Mouse (Mus musculus): ENCODE measurements at regions not wholly inside any gene's neighbourhood (a gene's known extent, or its start where the extent isn't known, plus 50 kb on each side); places are given as distances from the start of the nearest gene placed in this dataset.
A peak's percentile ranks its signal among the peaks of the same experiment; 100 is the strongest.

DNA sequence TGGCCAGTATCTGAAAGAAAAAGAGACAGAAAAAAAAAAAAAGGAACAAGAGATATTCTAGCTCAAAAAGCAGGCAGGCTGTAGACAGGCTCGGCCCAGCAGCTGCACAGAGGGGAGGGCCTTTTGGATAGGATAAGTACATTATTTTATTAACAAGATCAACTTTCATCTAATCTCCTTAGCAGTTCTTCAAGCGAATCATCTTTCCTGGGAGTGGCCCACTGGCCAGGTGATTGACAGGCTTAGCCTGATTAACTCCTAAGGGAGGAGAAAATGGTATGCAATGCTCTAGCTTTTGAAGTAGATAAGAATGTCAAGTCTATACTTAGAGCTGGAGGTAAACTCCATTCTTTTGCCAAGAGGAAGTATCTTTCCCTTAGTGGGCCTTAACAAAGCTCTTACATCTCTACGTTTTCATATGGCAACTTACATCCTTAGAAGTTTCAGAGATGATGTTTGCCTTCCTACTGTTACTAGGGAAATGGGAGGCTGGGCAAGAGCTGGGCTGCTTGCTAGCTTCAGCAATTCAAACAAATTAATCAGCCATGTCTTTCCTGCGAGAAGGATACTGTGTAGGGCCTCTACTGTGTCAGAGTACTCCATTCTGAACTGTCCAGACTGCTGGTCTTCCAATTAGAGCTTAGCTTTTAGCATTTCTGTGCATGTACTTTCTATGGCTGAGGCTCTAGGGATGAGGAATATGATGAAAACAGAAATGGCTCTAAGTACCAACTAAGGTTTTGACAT is 92.2 kb upstream of the Usp38 start:
- H3K36me3 ChIP-seq (ENCODE audit: control insufficient read depth in 1 of 2, insufficient read depth in 2 of 2, low read length in 2 of 2) = peaks cover 0 to 6% of the 10 kb centered on the region in 2 experiments; a peak in 2 of 4 replicates
- H3K4me3 ChIP-seq (ENCODE audit: control insufficient read depth in 1 of 2, insufficient read depth in 1 of 2, low read depth in 2 of 2, low read length in 2 of 2) = no peak overlapping the region; a peak in 1 of 4 replicates
- no peaks in the 10 kb centered on the region for H3K9me3 ChIP-seq (replicated peaks; ENCODE audit: insufficient read depth, low read length)
- H3K27me3 ChIP-seq (ENCODE audit: control insufficient read depth in 1 of 2, insufficient read depth in 2 of 2, low read length in 2 of 2) = no peaks in the 10 kb centered on the region
- H3K4me1 ChIP-seq (ENCODE audit: control insufficient read depth in 1 of 2, insufficient read depth in 2 of 2, low read length in 2 of 2) = peaks cover 0 to 2% of the 10 kb centered on the region in 2 experiments; a peak in 1 of 4 replicates
- peak overlapping the region; percentile 32; the same call in 1 of the 2 replicates for H3K27ac ChIP-seq (ENCODE audit: control insufficient read depth, low read depth, low read length)
- DNase-seq (ENCODE audit: low read depth, low spot score) = peak; percentile 92
- no peaks in the 10 kb centered on the region for H3K79me2 ChIP-seq (ENCODE audit: control insufficient read depth, insufficient read depth, low read length, poor library complexity)
- TF ChIP-seq MEF2A (IDR thresholded peaks at IDR 0.05; ENCODE audit: extremely low read depth, insufficient replicate concordance, low read depth, low read length, poor library complexity, severe bottlenecking) = peak; percentile 55; the same call in 1 of the 2 replicates
- no peak for TF ChIP-seq ZMIZ1 (IDR thresholded peaks at IDR 0.05; ENCODE audit: low read depth, low read length)
- no peak for TF ChIP-seq MAFK (IDR thresholded peaks at IDR 0.05; ENCODE audit: borderline replicate concordance, low read depth, low read length)
- no peak for TF ChIP-seq POLR2AphosphoS2 (IDR thresholded peaks at IDR 0.05; ENCODE audit: low read length)
- no peak for TF ChIP-seq ZC3H11A (IDR thresholded peaks at IDR 0.05; ENCODE audit: low read depth, low read length)
- TF ChIP-seq HCFC1 (IDR thresholded peaks at IDR 0.05; ENCODE audit: low read depth, low read length) = 0 out of 2 replicates have a peak, but pooled peaks have one; percentile 46
- no peak for TF ChIP-seq RCOR1 (IDR thresholded peaks at IDR 0.05; ENCODE audit: low read depth, low read length)
- TF ChIP-seq EP300 (IDR thresholded peaks at IDR 0.05; ENCODE audit: low read depth in 1 of 2, low read length in 2 of 2) = peak; percentile 62 to 75
- no peak for TF ChIP-seq MAZ (IDR thresholded peaks at IDR 0.05; ENCODE audit: low read depth, low read length)
- 0 out of 2 replicates have a peak, but pooled peaks have one; percentile 16 for TF ChIP-seq TCF12 (IDR thresholded peaks at IDR 0.05; ENCODE audit: low read depth, low read length)
- TF ChIP-seq ETS1 (IDR thresholded peaks at IDR 0.05; ENCODE audit: low read depth, low read length) = peak; percentile 75
- peak; percentile 52 for TF ChIP-seq SIN3A (IDR thresholded peaks at IDR 0.05; ENCODE audit: low read length)
- no peak for TF ChIP-seq USF2 (IDR thresholded peaks at IDR 0.05; ENCODE audit: borderline replicate concordance in 1 of 2, insufficient read depth in 1 of 2, low read depth in 1 of 2, low read length in 2 of 2)
- TF ChIP-seq POLR2A (IDR thresholded peaks at IDR 0.05; ENCODE audit: control insufficient read depth in 1 of 2, insufficient read depth in 1 of 2, low read depth in 1 of 2, low read length in 2 of 2, poor library complexity in 1 of 2) = no peak
- no peak for TF ChIP-seq TBP (IDR thresholded peaks at IDR 0.05; ENCODE audit: low read depth, low read length)
- TF ChIP-seq GATA1 (IDR thresholded peaks at IDR 0.05; ENCODE audit: low read depth, low read length) = peak; percentile 86
- no peak for TF ChIP-seq RAD21 (IDR thresholded peaks at IDR 0.05; ENCODE audit: low read depth, low read length)
- H3K9ac ChIP-seq (ENCODE audit: control insufficient read depth, low read depth, low read length, poor library complexity, severe bottlenecking) = peak overlapping the region; percentile 29; the same call in 1 of the 2 replicates

DNA sequence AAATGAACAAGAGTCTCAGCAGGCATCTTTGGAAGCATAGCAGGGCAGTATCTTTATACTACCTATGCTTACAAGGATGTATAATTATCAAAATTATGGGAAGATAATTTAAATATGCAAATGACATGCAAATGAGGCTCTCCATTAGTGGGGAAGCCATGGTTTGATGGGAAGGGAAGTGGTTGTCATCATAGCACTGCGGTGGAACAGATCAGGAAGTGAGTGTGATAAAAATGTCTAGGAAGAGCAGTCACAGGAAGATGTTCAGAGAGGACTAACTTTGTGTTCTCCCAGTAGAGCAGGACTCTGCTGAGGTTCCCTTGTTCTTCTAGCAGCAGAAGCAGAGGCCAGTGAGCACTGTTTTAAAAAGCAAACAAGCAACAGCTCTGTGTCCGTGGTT is 84.2 kb upstream of the Usp38 start:
- TF ChIP-seq ETS1 (IDR thresholded peaks at IDR 0.05; ENCODE audit: low read depth, low read length) (no peak), ZMIZ1 (IDR thresholded peaks at IDR 0.05; ENCODE audit: low read depth, low read length) (no peak), GABPA (IDR thresholded peaks at IDR 0.05; ENCODE audit: low read depth, low read length) (no peak), TBP (IDR thresholded peaks at IDR 0.05; ENCODE audit: low read depth, low read length) (no peak), USF1 (IDR thresholded peaks at IDR 0.05; ENCODE audit: low read depth, low read length) (no peak), KAT2A (conservative IDR thresholded peaks at IDR 0.05; ENCODE audit: low read depth, low read length) (no peak), MAFK (IDR thresholded peaks at IDR 0.05; ENCODE audit: borderline replicate concordance, low read depth, low read length) (no peak), CHD2 (IDR thresholded peaks at IDR 0.05; ENCODE audit: low read length) (no peak), CTCF (IDR thresholded peaks at IDR 0.05 in 2 of 3, conservative IDR thresholded peaks at IDR 0.05 in 1 of 3; ENCODE audit: control insufficient read depth in 1 of 3, insufficient read depth in 1 of 3, low read depth in 2 of 3, low read length in 3 of 3, poor library complexity in 1 of 3, severe bottlenecking in 1 of 3) (no peak), CHD1 (IDR thresholded peaks at IDR 0.05; ENCODE audit: low read depth, low read length) (no peak), E2F4 (IDR thresholded peaks at IDR 0.05; ENCODE audit: borderline replicate concordance, low read depth, low read length) (no peak), GATA1 (IDR thresholded peaks at IDR 0.05; ENCODE audit: low read depth, low read length) (no peak), BHLHE40 (IDR thresholded peaks at IDR 0.05; ENCODE audit: borderline replicate concordance, low read depth, low read length) (no peak), MEF2A (IDR thresholded peaks at IDR 0.05; ENCODE audit: extremely low read depth, insufficient replicate concordance, low read depth, low read length, poor library complexity, severe bottlenecking) (no peak), USF2 (IDR thresholded peaks at IDR 0.05; ENCODE audit: borderline replicate concordance in 1 of 2, insufficient read depth in 1 of 2, low read depth in 1 of 2, low read length in 2 of 2) (no peak), ELF1 (IDR thresholded peaks at IDR 0.05; ENCODE audit: low read depth, low read length) (no peak), TAL1 (IDR thresholded peaks at IDR 0.05; ENCODE audit: low read length) (no peak), ZC3H11A (IDR thresholded peaks at IDR 0.05; ENCODE audit: low read depth, low read length) (no peak), POLR2AphosphoS2 (IDR thresholded peaks at IDR 0.05; ENCODE audit: low read length) (no peak)
- Histone ChIP-seq H3K79me2 (ENCODE audit: control insufficient read depth, insufficient read depth, low read length, poor library complexity) (no peaks in the 10 kb centered on the region), H3K9me3 (replicated peaks; ENCODE audit: insufficient read depth, low read length) (no peaks in the 10 kb centered on the region), H3K4me3 (ENCODE audit: control insufficient read depth in 1 of 2, insufficient read depth in 1 of 2, low read depth in 2 of 2, low read length in 2 of 2) (peak overlapping the region in 1 of 2 experiments; percentile 2; a peak in 1 of 4 replicates), H3K36me3 (ENCODE audit: control insufficient read depth in 1 of 2, insufficient read depth in 2 of 2, low read length in 2 of 2) (no peaks in the 10 kb centered on the region), H3K4me1 (ENCODE audit: control insufficient read depth in 1 of 2, insufficient read depth in 2 of 2, low read length in 2 of 2) (no peaks in the 10 kb centered on the region), H3K27ac (ENCODE audit: control insufficient read depth, low read depth, low read length) (no peak overlapping the region), H3K9ac (ENCODE audit: control insufficient read depth, low read depth, low read length, poor library complexity, severe bottlenecking) (no peak overlapping the region), H3K27me3 (ENCODE audit: control insufficient read depth in 1 of 2, insufficient read depth in 2 of 2, low read length in 2 of 2) (no peaks in the 10 kb centered on the region)
- peak; percentile 48 for DNase-seq (ENCODE audit: low read depth, low spot score)
